Mouse (Mus musculus) hematopoietic stem cell, adult 5-6 weeks (primary cell): Measurements from ENCODE around the gene Nkg7. TPM values are rescaled to one million over a fixed set of nuclear protein-coding genes. Genes with fewer than 3 reads are reported as not detected.

Experiments
- ATAC-seq, 2 experiments: fragments of 125-278 bp in 1 of 2; replicated peaks in 1 of 2; 2 replicates each; pipeline ENCODE4 v1.8.0; 2016 to 2017; ENCODE audit warnings: inconsistent platforms in 2 of 2, mild to moderate bottlenecking in 2 of 2, moderate number of reproducible peaks in 2 of 2, low read depth in 1 of 2, moderate TSS enrichment in 1 of 2; ENCODE audit not compliant: low FRiP score in 2 of 2, poor library complexity in 2 of 2, severe bottlenecking in 2 of 2, insufficient read depth in 1 of 2, low TSS enrichment in 1 of 2
- total RNA-seq: library from RNA; stranded (forward); fragments of 172-1452, 232-1000 nt; gene quantifications from 2 replicates; pipeline ENCODE4 v1.2.3, GENCODE M21; 2017

Nkg7 gene
- total RNA-seq, 1 experiment from 2014 or later = 94.2 TPM

GRCm38 (mm10) chr7:43441071-43441470 is 4.2 kb downstream of the Nkg7 start:
- ATAC-seq = no peak

- ATAC-seq = no peak
Measured at GRCm38 (mm10) chr7:43442684-43443083, 5.8 kb downstream of the Nkg7 start.

GRCm38 (mm10) chr7:43443126-43443916 is 6.4 kb downstream of the Nkg7 start:
- ATAC-seq = peak; percentile 73 to 75

- ATAC-seq = peak; percentile 84 to 86
Measured at GRCm38 (mm10) chr7:43443917-43444293, 7.0 kb downstream of the Nkg7 start, which contains the start of the genes Etfb and Gm45233. Etfb (plus strand) TSS chr7:43444083. Gm45233 (plus strand) TSS chr7:43444128.

- no peak for ATAC-seq
Measured at GRCm38 (mm10) chr7:43447801-43448200, 10.9 kb downstream of the Nkg7 start.

- ATAC-seq = no peak
Measured at GRCm38 (mm10) chr7:43448246-43448645, 11.4 kb downstream of the Nkg7 start.

GRCm38 (mm10) chr7:43449811-43450210 is 12.9 kb downstream of the Nkg7 start:
- ATAC-seq = no peak

- ATAC-seq = no peak
Measured at GRCm38 (mm10) chr7:43451726-43452125, 14.9 kb downstream of the Nkg7 start.

- ATAC-seq = peak; percentile 90 to 92
Measured at GRCm38 (mm10) chr7:43452609-43453008, 15.7 kb downstream of the Nkg7 start.

GRCm38 (mm10) chr7:43453599-43454355 is 16.9 kb downstream of the Nkg7 start:
- no peak for ATAC-seq

GRCm38 (mm10) chr7:43454371-43454770 is 17.5 kb downstream of the Nkg7 start:
- ATAC-seq = no peak

- ATAC-seq = no peak
Measured at GRCm38 (mm10) chr7:43462851-43463250, 26.0 kb downstream of the Nkg7 start, which contains the start of gene Vsig10l. Vsig10l (plus strand) TSS chr7:43463151.

GRCm38 (mm10) chr7:43463976-43464375 is 27.1 kb downstream of the Nkg7 start:
- no peak for ATAC-seq

GRCm38 (mm10) chr7:43464864-43465343 is 28.0 kb downstream of the Nkg7 start:
- ATAC-seq = peak in 1 of 2 experiments; percentile 3; a peak in 1 of 4 replicates

GRCm38 (mm10) chr7:43465344-43466098 is 28.6 kb downstream of the Nkg7 start:
- ATAC-seq = peak; percentile 83 to 85

- ATAC-seq = peak; percentile 60
Measured at GRCm38 (mm10) chr7:43466099-43466694, 29.3 kb downstream of the Nkg7 start.

GRCm38 (mm10) chr7:43470373-43470772 is 33.5 kb downstream of the Nkg7 start:
- no peak for ATAC-seq
